Mouse (Mus musculus): ENCODE results near the gene Kcnab3.

DNA sequence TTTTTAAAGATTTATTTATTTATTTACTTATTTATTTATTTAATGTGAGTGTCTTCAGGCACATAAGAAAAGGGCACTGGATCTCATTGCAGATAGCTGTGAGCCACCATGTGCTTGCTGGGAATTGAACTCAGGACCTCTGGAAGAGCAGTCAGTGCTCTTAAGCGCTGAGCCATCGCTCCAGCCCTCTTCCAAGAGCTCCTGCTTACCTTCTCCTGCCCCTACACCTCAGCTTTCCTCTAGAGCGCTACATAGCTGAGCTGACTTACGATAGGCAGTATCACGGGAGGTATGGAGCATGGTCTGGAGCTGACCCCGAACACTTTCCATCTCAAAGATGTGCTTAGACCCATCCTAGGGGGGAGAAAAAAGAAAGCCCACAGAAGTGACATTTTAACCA, 4.5 kb upstream of the Kcnab3 start:
- TF ChIP-seq GATA1 (IDR thresholded peaks at IDR 0.05; ENCODE audit: low read length): no peak
- TF ChIP-seq TAL1 (IDR thresholded peaks at IDR 0.05; ENCODE audit: low read length): no peak

Data from erythroblast, embryonic 14.5 days (primary cell).